Mouse (Mus musculus): ENCODE measurements at regions not wholly inside any gene's neighbourhood (a gene's known extent, or its start where the extent isn't known, plus 50 kb on each side); places are given as distances from the start of the nearest gene placed in this dataset.

GRCm38 (mm10) chr2:131704406-131704805 lies 142.3 kb upstream of the Adra1d start:
- H3K4me3 ChIP-seq (ENCODE audit: insufficient read depth, low read depth, low read length): no peak overlapping the region
- H3K4me1 ChIP-seq (ENCODE audit: control insufficient read depth, insufficient read depth, insufficient read length, low read length): no peaks in the 10 kb centered on the region
- no peak overlapping the region for H3K27ac ChIP-seq (replicated peaks; ENCODE audit: low read depth, low read length)

- H3K27ac ChIP-seq (replicated peaks; ENCODE audit: low read depth, low read length): no peak overlapping the region
- no peak overlapping the region for H3K4me3 ChIP-seq (ENCODE audit: insufficient read depth, low read depth, low read length)
- H3K4me1 ChIP-seq (ENCODE audit: control insufficient read depth, insufficient read depth, insufficient read length, low read length): no peaks in the 10 kb centered on the region
Measured at GRCm38 (mm10) chr2:131702146-131702545, 140.1 kb upstream of the Adra1d start.

GRCm38 (mm10) chr2:131699798-131700197 lies 137.7 kb upstream of the Adra1d start:
- Histone ChIP-seq H3K27ac (replicated peaks; ENCODE audit: low read depth, low read length) (no peak overlapping the region), H3K4me1 (ENCODE audit: control insufficient read depth, insufficient read depth, insufficient read length, low read length) (no peaks in the 10 kb centered on the region), H3K4me3 (ENCODE audit: insufficient read depth, low read depth, low read length) (no peak overlapping the region)

GRCm38 (mm10) chr2:131698008-131698965 lies 136.2 kb upstream of the Adra1d start:
- Histone ChIP-seq H3K4me3 (ENCODE audit: insufficient read depth, low read depth, low read length) (no peak overlapping the region), H3K4me1 (ENCODE audit: control insufficient read depth, insufficient read depth, insufficient read length, low read length) (no peaks in the 10 kb centered on the region), H3K27ac (replicated peaks; ENCODE audit: low read depth, low read length) (no peak overlapping the region)

- no peak overlapping the region for H3K27ac ChIP-seq (replicated peaks; ENCODE audit: low read depth, low read length)
- no peaks in the 10 kb centered on the region for H3K4me1 ChIP-seq (ENCODE audit: control insufficient read depth, insufficient read depth, insufficient read length, low read length)
- H3K4me3 ChIP-seq (ENCODE audit: insufficient read depth, low read depth, low read length): no peak overlapping the region
Measured at GRCm38 (mm10) chr2:131696307-131696706, 134.2 kb upstream of the Adra1d start.

GRCm38 (mm10) chr2:131689996-131690395 lies 127.9 kb upstream of the Adra1d start:
- no peak overlapping the region for H3K27ac ChIP-seq (replicated peaks; ENCODE audit: low read depth, low read length)
- H3K4me3 ChIP-seq (ENCODE audit: insufficient read depth, low read depth, low read length): no peak overlapping the region
- no peaks in the 10 kb centered on the region for H3K4me1 ChIP-seq (ENCODE audit: control insufficient read depth, insufficient read depth, insufficient read length, low read length)

- Histone ChIP-seq H3K4me3 (ENCODE audit: insufficient read depth, low read depth, low read length) (no peak overlapping the region), H3K27ac (replicated peaks; ENCODE audit: low read depth, low read length) (no peak overlapping the region), H3K4me1 (ENCODE audit: control insufficient read depth, insufficient read depth, insufficient read length, low read length) (no peaks in the 10 kb centered on the region)
Measured at GRCm38 (mm10) chr2:131688282-131688681, 126.2 kb upstream of the Adra1d start.

GRCm38 (mm10) chr2:131687449-131687848 lies 125.4 kb upstream of the Adra1d start:
- H3K27ac ChIP-seq (replicated peaks; ENCODE audit: low read depth, low read length): no peak overlapping the region
- H3K4me1 ChIP-seq (ENCODE audit: control insufficient read depth, insufficient read depth, insufficient read length, low read length): no peaks in the 10 kb centered on the region
- H3K4me3 ChIP-seq (ENCODE audit: insufficient read depth, low read depth, low read length): no peak overlapping the region

- no peak overlapping the region for H3K4me3 ChIP-seq (ENCODE audit: insufficient read depth, low read depth, low read length)
- no peak overlapping the region for H3K27ac ChIP-seq (replicated peaks; ENCODE audit: low read depth, low read length)
- H3K4me1 ChIP-seq (ENCODE audit: control insufficient read depth, insufficient read depth, insufficient read length, low read length): no peaks in the 10 kb centered on the region
Measured at GRCm38 (mm10) chr2:131686748-131687147, 124.7 kb upstream of the Adra1d start.

- no peak overlapping the region for H3K27ac ChIP-seq (replicated peaks; ENCODE audit: low read depth, low read length)
- no peaks in the 10 kb centered on the region for H3K4me1 ChIP-seq (ENCODE audit: control insufficient read depth, insufficient read depth, insufficient read length, low read length)
- H3K4me3 ChIP-seq (ENCODE audit: insufficient read depth, low read depth, low read length): no peak overlapping the region
Measured at GRCm38 (mm10) chr2:131685326-131685725, 123.2 kb upstream of the Adra1d start.

GRCm38 (mm10) chr2:131683734-131684133 lies 121.7 kb upstream of the Adra1d start:
- Histone ChIP-seq H3K4me3 (ENCODE audit: insufficient read depth, low read depth, low read length) (no peak overlapping the region), H3K4me1 (ENCODE audit: control insufficient read depth, insufficient read depth, insufficient read length, low read length) (no peaks in the 10 kb centered on the region), H3K27ac (replicated peaks; ENCODE audit: low read depth, low read length) (no peak overlapping the region)

- no peaks in the 10 kb centered on the region for H3K4me1 ChIP-seq (ENCODE audit: control insufficient read depth, insufficient read depth, insufficient read length, low read length)
- no peak overlapping the region for H3K27ac ChIP-seq (replicated peaks; ENCODE audit: low read depth, low read length)
Measured at GRCm38 (mm10) chr2:131678484-131678883, 116.4 kb upstream of the Adra1d start.

GRCm38 (mm10) chr2:131676736-131677135 lies 114.7 kb upstream of the Adra1d start:
- Histone ChIP-seq H3K4me3 (ENCODE audit: insufficient read depth, low read depth, low read length) (no peak overlapping the region), H3K4me1 (ENCODE audit: control insufficient read depth, insufficient read depth, insufficient read length, low read length) (no peaks in the 10 kb centered on the region), H3K27ac (replicated peaks; ENCODE audit: low read depth, low read length) (no peak overlapping the region)

More at GRCm38 (mm10) chr2:131678484-131678883, 116.4 kb upstream of the Adra1d start:
- H3K4me3 ChIP-seq (ENCODE audit: insufficient read depth, low read depth, low read length): no peak overlapping the region

GRCm38 (mm10) chr2:131674872-131675271 lies 112.8 kb upstream of the Adra1d start:
- Histone ChIP-seq H3K27ac (replicated peaks; ENCODE audit: low read depth, low read length) (no peak overlapping the region), H3K4me1 (ENCODE audit: control insufficient read depth, insufficient read depth, insufficient read length, low read length) (no peaks in the 10 kb centered on the region), H3K4me3 (ENCODE audit: insufficient read depth, low read depth, low read length) (no peak overlapping the region)

GRCm38 (mm10) chr2:131673351-131673750 lies 111.3 kb upstream of the Adra1d start:
- Histone ChIP-seq H3K4me3 (ENCODE audit: insufficient read depth, low read depth, low read length) (no peak overlapping the region), H3K4me1 (ENCODE audit: control insufficient read depth, insufficient read depth, insufficient read length, low read length) (no peaks in the 10 kb centered on the region), H3K27ac (replicated peaks; ENCODE audit: low read depth, low read length) (no peak overlapping the region)

GRCm38 (mm10) chr2:131672646-131673045 lies 110.6 kb upstream of the Adra1d start:
- H3K4me1 ChIP-seq (ENCODE audit: control insufficient read depth, insufficient read depth, insufficient read length, low read length): no peaks in the 10 kb centered on the region

More at GRCm38 (mm10) chr2:131672646-131673045, 110.6 kb upstream of the Adra1d start:
- Histone ChIP-seq H3K27ac (replicated peaks; ENCODE audit: low read depth, low read length) (no peak overlapping the region), H3K4me3 (ENCODE audit: insufficient read depth, low read depth, low read length) (no peak overlapping the region)
